Mouse (Mus musculus) cerebellum, postnatal 10 days (tissue): ENCODE results near the gene Ccdc85c.

Experiments used
- DNase-seq, 2 experiments: peaks; one replicate each; pipeline ENCODE4 v3.0.0; 2021; ENCODE audit warnings: mixed read lengths in 2 of 2

Ccdc85c gene

DNA sequence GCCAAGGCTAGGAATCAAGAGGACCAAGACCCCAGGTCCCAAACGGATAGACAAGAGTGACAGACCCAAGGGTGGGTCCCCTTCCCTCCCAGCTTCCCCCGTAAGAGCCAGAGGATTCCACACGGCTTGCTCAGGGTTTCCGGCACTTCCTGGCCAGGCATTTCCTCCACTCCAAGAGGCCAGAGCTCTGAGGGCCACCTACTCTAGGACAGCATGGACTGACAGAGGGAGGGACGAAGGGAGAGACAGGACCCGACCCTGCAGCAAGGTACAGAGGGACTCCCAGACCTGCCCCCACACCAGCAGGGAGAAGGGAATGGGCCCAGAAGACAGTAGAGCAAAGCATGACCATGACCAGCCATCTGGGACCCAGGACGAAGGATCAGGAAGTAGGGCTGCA, 7.6 kb downstream of the Ccdc85c start:
- no peak for DNase-seq

DNA sequence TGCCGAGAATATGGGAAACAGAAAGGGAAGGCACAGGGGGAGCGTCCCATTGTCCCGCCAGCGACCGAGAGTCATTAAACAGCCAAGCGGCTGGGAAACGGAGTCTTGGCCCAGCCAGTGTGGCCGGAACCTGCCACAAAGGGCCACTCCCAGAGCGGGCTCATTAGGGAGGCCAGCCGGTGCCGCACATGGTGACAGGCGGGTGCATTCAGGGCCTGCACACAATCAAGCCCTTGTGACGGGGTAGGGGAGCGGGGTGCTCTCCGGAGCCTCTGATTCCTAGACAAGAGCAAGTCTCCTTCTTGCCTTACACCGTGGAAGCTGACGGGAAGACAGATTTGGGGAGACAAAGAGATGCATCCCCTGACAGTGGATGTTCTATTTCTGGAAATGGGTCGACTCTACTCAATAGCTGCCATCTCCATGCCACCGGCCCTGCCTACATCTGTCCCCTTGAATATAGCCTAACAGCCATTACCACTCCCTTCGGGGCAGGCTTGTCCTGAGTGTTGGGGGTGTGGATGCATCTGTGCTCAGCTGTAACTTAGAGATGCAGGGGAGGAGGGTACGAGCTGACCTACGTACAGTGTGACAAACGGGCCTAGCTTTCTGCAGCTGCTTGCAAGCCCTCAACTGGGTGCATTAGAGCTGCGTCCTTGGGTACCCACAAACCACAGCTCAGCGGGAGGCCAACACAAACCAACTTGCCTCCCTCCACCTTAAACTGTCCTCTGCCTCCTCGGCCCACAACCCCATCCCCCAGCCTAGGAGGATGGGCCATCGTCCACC, 9.2 kb downstream of the Ccdc85c start:
- DNase-seq: peak; percentile 64 to 69

DNA sequence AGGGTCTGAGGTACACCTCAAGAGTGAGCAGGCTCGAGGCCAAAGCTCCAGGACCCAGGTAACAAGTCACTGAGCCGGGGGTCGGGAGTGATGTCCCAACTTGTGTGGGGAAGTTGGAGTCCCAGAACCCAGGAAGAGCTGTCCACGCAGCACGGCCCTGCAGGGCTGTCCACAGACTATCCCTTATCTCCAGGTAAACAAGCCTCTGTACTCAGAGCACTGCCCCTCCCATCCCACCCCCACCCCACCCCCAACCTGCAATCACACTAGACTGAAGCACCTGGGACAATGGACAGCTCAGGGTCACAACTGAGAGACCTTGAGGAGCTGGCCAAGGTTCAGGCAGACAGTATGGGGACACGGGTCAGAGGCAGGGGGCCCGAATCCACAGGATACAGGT, 10.3 kb downstream of the Ccdc85c start:
- no peak for DNase-seq

DNA sequence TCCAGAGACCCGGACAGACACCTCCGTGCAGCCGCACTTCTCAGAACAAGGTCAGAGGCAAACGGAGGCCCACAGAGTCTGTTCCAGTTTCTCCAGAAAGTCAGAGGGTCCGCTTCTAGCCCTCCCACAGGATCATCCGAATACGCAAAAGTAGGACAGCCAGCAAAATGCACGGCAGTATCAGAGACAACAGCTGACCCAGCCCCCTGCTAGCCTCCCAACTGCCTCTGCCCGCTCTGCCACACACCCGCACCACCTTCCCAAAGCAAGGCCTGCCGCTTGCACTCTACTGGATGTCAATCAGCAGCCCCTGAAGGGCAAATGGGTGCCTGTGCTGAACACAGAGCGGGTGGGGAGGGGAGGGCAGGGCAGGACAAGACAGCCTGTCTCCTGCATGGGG, 14.3 kb downstream of the Ccdc85c start:
- DNase-seq: peak; percentile 52 to 62

DNA sequence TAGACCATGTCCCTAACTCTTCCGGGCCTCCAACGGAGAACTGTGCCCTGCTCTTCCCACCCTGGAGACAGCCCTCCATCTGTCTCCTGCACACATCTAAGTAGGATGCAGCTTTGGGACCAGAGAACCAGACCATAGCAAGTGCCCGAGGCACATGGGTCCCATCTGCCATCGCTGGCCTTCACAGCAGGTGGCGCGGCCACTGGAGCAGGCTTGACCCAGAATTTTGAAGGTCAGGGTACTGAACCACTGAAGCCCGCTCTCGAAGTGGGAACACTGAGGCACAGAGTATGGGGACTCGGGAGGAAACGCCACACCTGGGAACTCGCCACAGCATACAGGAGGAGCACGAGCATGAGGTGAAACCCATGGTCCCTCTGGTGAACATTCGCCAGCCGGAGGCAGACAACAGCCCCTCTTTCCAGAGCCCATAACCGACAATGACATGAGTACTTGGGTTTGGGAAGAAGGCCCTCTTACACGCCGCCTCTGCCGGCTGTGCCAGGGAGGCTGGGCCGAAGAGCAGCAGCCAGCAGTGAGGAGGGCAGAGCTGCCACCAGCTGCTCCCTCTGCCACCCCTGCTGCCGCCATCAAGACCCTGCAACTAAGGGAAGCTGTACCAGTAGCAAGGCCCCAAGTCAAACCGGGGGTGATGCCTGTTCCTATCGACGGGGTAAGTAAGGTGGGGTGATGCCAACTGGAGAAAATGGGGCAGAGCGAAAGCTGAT, 15.7 kb downstream of the Ccdc85c start:
- DNase-seq: peak; percentile 69 to 79

DNA sequence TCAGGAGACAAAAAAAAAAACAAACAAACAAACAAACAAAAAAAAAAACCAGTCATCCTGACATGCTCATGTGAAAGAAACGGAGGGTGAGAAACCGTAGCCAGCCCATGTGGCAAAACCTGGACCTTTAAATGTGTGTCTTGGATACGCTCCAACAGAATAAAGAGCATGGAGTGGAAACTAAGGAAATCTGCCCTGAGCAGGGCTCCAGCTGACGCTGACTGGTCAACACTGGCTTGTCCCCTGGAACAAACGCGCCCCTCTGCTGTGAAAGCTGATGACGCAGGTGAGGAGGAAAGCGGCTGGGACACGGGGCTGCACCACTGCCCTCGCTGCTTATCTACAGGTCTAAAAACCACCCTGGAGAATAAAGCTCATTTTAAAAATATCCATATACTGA, 18.5 kb downstream of the Ccdc85c start:
- peak in 1 of 2 experiments; percentile 52 for DNase-seq

DNA sequence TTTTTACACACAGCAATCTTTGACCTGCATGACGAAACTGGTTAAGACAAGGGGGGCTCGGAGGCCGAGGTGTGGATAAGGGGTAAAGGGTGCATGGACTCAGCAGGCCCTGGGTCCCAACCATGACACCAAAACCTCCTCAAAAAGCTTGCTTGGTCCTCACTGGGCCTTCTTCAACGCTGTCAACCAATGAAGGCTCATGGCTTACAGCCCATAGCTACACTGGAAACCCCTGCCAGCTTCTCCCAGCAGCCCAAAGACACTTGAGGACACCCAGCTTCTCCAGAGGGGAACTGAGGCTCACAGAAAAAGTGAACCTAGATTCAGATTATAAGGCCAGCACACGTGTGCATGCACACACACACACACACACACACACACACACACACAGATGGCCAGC, 19.3 kb downstream of the Ccdc85c start:
- peak in 1 of 2 experiments; percentile 54 for DNase-seq

DNA sequence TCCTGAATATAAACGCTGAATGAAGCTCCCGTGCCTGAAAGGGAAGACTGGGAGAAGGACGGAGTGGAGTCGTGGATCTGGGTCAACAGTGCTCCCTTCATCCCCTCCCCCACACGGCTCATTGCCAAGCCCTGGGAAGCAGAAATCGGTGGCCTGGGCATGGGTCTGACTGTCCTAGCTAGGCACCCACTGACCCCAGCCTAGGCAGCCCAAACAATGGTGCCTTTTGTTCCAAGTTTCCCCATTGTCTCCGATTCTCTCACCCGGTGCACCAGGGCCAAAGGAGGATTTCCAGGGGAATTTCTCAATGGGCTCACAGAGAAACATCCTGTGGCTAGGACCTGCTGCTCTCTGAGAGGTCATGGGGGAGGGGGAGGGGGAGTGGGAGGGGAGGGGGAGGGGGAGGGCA, 19.7 kb downstream of the Ccdc85c start:
- DNase-seq: peak; percentile 83 to 86

DNA sequence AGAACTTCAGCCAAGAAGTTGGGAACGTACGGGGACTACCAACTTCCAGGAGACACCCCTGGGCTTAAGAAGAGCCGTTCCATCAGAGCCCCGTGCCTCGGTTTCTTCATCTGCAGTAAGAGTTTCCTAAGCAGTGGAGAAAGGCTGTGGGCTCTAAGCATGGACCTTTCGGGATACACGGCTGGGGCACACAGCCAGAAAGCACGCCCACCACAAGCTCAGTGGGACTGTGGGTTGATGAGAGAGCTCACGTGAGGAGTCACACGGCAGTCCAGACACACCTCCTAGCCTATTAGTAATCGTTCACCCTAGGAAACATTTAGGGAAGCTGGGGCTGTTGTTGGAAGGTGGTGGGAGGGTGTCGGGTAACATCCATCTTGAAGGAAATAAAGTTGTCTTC, 22.2 kb downstream of the Ccdc85c start:
- DNase-seq: no peak

DNA sequence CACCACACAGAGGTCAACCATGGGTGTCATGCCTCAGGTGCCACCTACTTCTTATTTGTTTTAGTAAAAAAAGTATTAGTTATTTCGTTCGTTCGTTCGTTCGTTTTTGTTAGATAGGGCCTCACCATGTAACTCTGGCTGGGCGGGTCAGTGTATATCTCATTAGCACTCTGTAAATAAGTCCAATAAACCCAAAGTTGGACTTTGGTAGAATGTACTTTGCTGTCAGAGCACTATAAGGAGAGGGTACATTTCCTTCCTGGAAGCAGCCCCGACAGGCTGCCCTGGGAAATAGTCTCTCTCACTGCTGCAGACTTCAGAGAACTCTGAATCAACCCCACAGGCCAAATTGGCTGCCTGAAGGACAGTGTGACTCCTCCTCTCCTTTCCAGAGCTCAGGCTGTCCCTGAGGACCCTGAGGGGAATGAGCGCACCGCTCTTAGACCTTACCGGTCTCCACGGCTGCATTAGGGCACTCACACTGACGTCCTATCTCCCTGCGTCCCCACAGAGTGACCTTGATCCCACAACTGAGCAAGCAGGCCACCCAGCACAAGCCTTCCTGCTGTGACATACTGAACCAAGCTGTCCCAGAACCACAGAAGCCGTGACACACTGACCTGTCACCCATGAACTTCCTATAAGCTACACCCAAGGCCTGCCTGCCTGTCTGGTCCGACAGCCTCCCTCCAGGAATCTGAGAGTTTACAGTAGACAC, 23.2 kb downstream of the Ccdc85c start:
- DNase-seq: no peak

DNA sequence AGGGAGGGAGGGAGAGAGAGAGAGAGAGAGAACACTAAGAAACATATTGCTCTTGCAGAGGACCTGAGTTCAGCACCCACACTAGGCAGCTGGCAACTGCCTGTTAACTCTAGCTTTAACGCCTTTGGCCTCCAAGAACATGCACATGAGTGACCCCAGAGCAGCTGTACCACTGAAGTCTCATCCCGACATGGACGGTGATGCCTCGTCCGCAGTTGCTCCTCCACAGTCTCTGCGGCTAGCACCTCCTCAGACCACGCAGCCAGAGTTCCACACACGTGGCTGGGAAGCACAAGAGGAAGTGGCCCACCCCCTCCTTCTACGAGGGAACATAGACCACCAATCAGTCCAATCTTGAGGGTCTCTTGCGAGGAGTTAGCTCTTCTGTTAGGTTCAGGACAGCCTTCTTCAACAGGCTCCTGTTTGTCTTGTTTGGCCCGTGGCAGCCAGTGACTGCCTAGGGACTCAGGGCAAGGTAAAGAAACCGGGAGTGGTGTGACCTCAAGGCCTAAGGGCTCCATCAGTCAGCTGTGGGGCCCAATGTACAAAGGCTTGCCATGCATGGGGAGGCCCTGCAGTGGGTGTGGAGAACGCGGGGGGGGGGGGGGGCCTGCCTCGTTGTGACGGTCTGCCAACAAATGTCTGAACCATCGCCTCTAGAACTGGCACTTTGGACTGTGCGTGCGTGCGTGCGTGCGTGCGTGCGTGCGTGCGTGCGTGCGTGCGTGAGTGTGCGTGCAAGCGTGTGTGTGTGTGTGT, 24.0 kb downstream of the Ccdc85c start:
- DNase-seq: no peak

DNA sequence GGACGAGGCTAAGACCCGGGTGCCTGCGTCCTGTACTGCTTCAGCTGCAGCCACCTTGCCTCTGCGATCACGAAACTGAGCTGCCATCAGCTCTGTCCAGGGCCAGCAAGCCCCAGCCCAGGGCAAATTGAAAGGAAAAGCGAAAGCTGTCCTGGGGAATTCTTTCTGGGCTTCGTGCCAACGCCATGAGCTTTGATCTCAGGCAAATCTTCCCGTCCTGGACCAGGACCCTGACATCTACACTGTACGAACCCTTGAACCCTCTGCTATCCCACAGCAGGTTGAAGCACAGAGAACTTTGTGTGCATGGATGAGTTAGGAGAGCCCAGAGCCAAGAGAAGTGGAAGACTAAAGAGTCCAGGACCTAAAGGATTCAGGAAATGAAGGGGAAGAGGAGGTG, 25.7 kb downstream of the Ccdc85c start:
- DNase-seq: peak; percentile 68 to 75

DNA sequence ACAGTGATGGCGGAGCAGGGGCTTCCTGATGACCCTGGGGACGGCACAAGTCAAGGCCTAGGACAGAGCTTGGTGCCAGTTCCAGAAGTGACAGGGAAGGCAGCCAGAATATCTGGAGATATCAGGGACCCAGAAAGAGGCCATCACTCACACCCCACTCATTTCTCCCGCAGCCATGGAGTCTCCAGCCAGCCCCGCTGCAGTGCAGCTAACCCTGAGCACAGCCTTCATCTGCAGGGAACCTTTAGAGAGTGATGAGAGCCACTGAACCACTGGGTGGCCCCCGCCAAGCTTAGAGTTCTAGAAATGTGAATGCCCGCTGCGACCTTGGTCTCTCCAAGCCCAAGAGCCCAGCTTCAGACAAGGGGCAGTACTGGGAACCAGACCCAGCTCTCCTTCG, 26.2 kb downstream of the Ccdc85c start:
- DNase-seq: no peak

DNA sequence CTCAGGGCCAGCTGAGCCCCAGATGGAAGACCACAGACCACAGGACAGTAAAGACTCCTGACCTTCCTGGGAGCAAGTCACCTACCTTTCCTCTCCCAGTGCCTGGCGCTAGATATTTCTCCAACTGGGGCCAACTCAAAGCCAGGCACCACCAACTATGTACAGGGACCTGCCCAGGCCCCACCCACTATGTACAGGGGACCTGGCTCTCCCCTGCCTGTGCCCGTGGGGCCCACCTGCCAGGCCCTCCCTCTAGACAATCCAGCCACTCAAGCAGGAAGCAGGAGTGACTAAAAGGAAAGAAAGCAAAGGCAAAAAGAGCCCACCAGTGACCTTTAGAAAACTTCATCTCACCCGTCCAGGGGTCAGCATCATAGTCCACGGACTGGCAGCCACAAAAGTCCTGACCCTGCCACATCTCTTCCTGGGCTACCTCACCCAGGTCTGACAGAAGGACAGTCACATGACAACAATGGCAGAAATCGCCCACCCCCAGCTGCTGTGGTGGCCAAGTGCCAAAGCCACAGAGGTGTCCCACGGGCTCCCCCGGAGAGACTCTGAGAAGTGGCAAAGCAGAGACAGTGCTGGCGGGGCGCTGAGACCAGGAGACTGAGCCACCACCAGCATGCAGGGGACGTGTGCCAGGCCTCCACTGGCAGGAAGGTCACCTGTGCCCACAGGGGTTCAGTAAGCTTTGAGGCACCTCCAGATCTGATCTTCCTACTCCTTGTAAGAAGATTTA, 28.3 kb downstream of the Ccdc85c start:
- DNase-seq: peak; percentile 60 to 71

DNA sequence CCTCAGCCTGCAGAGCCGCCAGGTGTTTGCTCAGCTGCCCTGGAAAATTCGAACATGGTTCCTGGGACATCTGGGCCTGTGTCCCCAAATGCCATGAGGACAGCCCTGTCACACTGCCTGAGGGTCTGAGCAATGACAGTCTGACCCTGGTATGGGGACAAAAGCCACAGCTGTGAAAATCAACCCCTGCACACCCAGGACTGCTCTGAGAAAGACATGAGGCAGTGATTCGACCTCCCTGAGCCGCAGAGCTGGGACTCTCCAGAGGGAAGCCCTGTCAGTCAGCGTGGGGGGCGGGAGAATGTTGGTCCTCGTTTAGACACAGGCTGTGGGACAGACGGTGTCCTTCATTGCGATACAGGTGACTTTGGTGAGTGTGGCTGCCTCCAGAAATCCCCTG, 29.6 kb downstream of the Ccdc85c start:
- DNase-seq: no peak

DNA sequence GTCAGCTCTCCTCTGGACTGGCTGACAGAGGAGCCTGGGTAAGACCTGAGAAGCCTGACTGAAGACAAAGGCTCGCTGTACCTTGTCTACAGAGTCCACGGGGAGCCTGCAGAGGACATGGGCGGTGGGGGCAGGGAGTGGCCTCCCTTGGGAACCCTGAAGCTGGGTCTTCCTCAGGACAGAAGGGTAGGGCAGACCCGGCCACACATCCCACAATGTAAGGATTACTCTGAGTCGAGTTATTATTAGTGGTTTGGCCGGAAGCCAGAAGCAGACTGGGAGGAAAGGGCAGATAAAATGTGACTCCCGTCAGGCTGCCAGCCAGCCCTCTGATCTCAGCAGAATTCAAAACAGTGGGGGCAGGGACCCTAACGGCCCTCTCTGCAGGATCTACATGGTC, 30.4 kb downstream of the Ccdc85c start:
- DNase-seq: peak; percentile 80 to 85

DNA sequence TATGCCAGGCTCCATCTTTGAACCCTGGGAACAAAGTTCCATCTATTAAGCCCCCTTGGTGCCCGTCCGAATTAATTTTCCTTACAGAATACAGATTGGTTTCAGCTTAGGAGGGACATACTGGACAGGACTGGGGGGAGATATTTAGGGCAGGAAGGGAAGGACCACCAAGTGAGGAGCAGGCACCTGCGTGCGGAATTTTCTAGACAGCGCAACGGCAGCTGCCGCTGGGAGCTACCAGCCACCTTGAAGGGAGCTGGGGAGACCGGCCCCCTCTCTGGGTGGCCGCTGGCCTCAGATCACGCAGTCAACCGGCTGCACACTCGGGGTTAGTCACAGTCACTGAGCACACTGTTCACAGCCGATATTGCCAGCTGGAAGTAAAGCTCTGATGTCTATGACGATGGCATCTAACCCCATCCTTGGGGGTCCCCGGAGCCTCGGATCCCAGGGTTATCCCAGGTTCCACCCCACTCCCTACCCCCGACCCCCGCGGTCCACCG, 32.9 kb downstream of the Ccdc85c start:
- DNase-seq: peak; percentile 39 to 57

DNA sequence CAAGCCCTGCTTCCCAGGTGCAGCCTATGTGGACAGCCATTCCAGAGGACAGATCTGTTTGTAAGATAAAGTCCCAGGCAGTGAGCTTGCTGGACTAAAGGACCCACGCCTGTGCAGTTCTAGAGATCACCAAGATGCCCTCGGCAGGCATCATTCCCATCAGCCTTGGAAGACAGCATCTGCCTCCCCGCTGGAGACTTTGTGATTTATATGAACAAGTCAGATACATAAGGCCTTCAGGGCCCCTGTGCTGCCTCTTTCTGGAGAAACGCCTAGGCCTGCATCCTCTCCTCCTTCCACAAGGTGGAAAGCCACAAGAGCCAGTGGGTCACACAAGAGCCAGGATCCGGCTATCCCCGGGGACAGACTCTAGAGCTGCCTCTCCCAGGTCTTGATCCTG, 33.6 kb downstream of the Ccdc85c start:
- DNase-seq: peak; percentile 58 to 61

DNA sequence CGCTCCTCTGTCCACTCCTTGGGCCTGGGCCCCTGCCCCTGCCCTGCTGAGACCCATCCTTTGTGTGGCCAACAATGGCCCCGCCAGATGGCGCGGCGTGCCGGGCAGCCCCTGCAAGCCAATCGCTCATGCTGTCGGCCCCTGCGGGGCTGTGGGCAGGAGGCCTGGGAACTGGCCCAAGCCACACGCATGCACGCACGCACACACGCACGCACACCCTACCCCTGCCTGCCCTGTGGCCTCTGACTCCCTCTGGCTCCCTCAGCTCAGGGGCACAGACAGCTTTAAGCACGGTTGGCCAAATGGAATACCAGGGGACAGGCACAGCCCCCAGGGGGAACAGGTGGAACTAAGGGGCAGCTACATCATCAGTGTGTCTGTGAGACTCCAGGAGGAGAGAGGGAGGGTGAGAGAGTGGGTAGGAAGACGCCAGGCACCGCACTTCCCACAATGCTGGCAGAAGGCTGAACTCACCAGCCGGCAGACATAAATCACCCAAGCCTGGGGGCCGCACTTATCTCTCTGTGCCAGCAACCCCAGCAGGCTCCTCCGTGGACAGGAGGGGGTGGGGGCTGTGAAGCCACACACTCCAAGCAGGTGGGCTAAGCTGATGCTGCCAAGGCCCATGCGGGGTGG, 34.2 kb downstream of the Ccdc85c start:
- DNase-seq: peak; percentile 78 to 91

DNA sequence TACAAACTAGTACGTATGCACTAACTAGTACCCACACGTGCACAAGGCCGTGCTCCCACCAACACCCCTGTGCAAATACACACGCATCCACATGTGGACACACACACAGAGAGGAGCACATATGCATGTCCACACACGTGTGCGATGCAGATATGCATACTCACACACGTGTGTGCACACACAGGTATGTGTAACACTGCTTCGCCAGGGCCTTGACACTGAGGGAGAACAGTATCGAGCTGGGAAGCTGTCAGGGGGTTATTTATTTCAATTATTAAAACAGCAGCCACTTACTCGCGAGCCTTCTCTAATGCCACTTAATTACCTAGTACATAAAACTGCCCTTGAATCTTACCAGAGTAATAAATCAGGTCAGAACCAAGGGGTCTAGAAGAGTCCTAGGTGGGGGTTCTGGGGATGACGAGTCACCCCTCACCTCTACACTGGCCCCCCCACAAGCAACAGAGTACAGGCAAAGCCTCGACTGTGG, 34.8 kb downstream of the Ccdc85c start:
- no peak for DNase-seq

DNA sequence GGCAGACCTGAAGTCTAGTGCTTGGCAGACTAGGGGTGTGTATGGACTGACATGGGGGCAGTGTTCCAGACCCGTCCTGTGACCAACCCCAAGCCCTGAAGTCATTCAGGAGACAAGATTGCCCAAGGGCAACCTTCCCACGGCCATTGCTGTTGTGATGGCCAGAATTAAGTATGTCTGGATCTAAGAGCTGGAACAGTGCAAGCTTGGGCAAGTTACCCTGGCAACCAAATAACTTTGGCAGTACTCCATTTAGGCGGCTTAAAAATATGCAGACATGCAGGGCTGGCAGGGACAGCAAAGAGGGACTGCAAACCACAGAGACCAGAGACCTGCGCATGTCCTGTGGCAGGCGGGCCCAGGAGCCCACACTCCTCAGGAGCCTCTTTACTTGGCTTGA, 35.8 kb downstream of the Ccdc85c start:
- peak; percentile 89 to 90 for DNase-seq
